Mouse (Mus musculus): ENCODE results near the gene Foxr1. TPM values are rescaled to one million over a fixed set of nuclear protein-coding genes. Genes with fewer than 3 reads are reported as not detected.
A peak's percentile ranks its signal among the peaks of the same experiment; 100 is the strongest.

Gene Foxr1
- total and polyA plus RNA-seq, 2 experiments from 2014 or later: not detected

DNA sequence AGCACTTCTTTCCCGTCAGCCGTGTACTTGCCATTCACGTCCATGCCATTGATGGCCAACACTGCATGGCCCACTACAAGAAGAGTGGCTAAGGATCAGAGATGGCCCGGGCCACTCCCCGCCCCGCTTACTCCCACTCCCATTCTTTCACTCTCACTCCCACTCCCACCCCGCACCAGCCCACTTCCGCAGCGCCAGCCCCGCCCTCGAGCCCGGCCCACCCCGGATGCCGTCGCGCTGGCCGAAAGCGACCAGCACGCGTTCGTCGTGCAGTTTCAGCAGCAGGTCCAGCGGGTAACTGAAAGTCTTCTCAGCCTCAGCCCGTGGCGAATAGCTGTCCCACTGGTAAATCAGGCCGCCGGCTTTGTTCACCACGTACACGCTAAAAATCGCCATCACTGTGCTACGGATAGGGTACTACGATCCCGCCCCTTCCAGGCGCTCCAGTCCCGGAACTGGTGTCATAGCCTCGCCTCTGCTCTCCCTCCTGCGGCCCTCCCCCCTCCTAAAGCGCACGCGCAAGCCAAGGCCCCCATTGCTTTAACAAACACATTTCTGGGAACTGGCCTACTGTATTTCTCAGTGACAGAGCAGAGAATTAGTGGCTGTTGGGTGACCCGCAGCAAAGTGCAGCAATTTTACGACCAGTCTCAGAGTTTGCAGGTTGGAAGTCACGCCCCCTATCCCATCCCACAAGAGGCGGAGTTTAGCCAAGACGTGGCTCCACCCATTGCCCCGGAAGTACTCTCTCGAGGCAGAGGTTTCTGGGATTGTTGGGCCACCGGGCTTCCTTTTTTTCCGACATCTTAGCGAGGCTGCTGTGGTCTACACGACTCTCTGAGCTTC, 33.8 kb downstream of the Foxr1 start, which contains the start of the genes Rps25 and Trappc4:
Rps25 (plus strand) TSS at position 234 of the 846 bp plus-strand sequence.
Trappc4 (minus strand) TSS at position 695 of the 846 bp plus-strand sequence.
- Histone ChIP-seq H3K9me3 (ENCODE audit: low read length) (no peaks in the 10 kb centered on the region), H3K4me2 (ENCODE audit: low read depth, low read length, poor library complexity, severe bottlenecking) (peak within 1 kb of the TSS; percentile 56), H3K27me3 (ENCODE audit: insufficient read depth, low read length) (no peaks in the 10 kb centered on the region), H3K36me3 (ENCODE audit: insufficient read depth, low read length) (peaks cover 42% of the 10 kb centered on the region), H3K9ac (replicated peaks; ENCODE audit: low read length, poor library complexity, severe bottlenecking) (peak within 1 kb of the TSS; percentile 81), H3K27ac (ENCODE audit: low read depth, low read length) (peak within 1 kb of the TSS; percentile 93), H3K4me1 (ENCODE audit: insufficient read depth, low read length) (no peaks in the 10 kb centered on the region), H3K4me3 (ENCODE audit: low read depth, low read length) (peak within 1 kb of the TSS; percentile 71)
- TF ChIP-seq CTCF (IDR thresholded peaks at IDR 0.05): peak; percentile 38
- peak; percentile 98 for DNase-seq (ENCODE audit: low spot score)
- under 1% methylated on average over 51 of the region's 51 CpGs for WGBS
- ATAC-seq (ENCODE audit: low FRiP score): peak; percentile 96

GRCm38 (mm10) chr9:44405011-44405410, 35.9 kb downstream of the Foxr1 start:
- H3K4me2 ChIP-seq (ENCODE audit: low read depth, low read length, poor library complexity, severe bottlenecking): no peak overlapping the region
- H3K9ac ChIP-seq (replicated peaks; ENCODE audit: low read length, poor library complexity, severe bottlenecking): no peak overlapping the region
- no peaks in the 10 kb centered on the region for H3K27me3 ChIP-seq (ENCODE audit: insufficient read depth, low read length)
- H3K27ac ChIP-seq (ENCODE audit: low read depth, low read length): no peak overlapping the region
- 95% methylated on average over 3 of the region's 3 CpGs for WGBS
- TF ChIP-seq CTCF (IDR thresholded peaks at IDR 0.05): no peak
- peaks cover 52% of the 10 kb centered on the region for H3K36me3 ChIP-seq (ENCODE audit: insufficient read depth, low read length)
- ATAC-seq (ENCODE audit: low FRiP score) (no peak), DNase-seq (ENCODE audit: low spot score) (no peak)
- no peaks in the 10 kb centered on the region for H3K4me1 ChIP-seq (ENCODE audit: insufficient read depth, low read length)
- H3K9me3 ChIP-seq (ENCODE audit: low read length): no peaks in the 10 kb centered on the region
- H3K4me3 ChIP-seq (ENCODE audit: low read depth, low read length): no peak overlapping the region

DNA sequence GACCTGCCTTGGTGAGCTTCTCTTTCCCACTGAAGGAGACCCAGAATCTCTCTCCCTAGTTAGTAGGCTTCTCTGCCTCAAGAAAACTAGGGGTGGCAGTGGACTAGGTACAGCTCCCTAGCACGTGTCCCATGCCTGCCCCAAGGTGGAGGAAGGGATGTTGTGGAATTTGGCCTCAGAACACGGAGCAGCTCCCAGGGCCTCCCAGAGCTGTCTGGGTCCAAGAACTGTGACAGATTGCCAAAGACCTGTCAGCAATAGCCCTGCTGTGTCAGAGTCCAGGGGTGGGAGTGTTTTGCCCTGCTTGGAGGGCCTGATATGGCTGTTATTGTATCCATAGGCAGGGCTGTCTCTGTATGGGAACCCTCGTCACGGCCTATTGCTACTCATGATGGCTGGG, 39.9 kb downstream of the Foxr1 start:
- 94% methylated on average over 4 of the region's 4 CpGs for WGBS
- H3K36me3 ChIP-seq (ENCODE audit: insufficient read depth, low read length): peaks cover 48% of the 10 kb centered on the region

DNA sequence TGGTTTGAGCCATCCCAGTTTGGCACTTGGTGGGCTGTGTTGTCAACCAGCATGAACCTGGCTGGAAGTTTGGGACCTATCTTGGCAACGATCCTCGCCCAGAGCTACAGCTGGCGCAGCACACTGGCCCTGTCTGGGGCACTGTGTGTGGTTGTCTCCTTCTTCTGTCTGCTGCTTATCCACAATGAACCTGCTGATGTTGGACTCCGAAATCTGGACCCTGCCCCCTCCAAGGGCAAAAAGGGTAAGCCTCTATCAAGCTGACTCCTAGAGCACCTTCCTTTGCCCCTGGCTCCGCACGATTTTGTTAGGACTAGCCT, 41.2 kb downstream of the Foxr1 start:
- H3K4me2 ChIP-seq (ENCODE audit: low read depth, low read length, poor library complexity, severe bottlenecking): no peak overlapping the region
- DNase-seq (ENCODE audit: low spot score): no peak
- H3K27ac ChIP-seq (ENCODE audit: low read depth, low read length): no peak overlapping the region
- no peak for ATAC-seq (ENCODE audit: low FRiP score)
- no peak overlapping the region for H3K9ac ChIP-seq (replicated peaks; ENCODE audit: low read length, poor library complexity, severe bottlenecking)
- no peak overlapping the region for H3K4me3 ChIP-seq (ENCODE audit: low read depth, low read length)
- H3K9me3 ChIP-seq (ENCODE audit: low read length): no peaks in the 10 kb centered on the region
- no peak for TF ChIP-seq CTCF (IDR thresholded peaks at IDR 0.05)
- WGBS: 93% methylated on average over 6 of the region's 6 CpGs
- peaks cover 43% of the 10 kb centered on the region for H3K36me3 ChIP-seq (ENCODE audit: insufficient read depth, low read length)
- no peaks in the 10 kb centered on the region for H3K27me3 ChIP-seq (ENCODE audit: insufficient read depth, low read length)
- peaks cover 5% of the 10 kb centered on the region; the same call in 1 of the 2 replicates for H3K4me1 ChIP-seq (ENCODE audit: insufficient read depth, low read length)

More for the DNA sequence above, 39.9 kb downstream of the Foxr1 start:
- TF ChIP-seq CTCF (IDR thresholded peaks at IDR 0.05): no peak
- no peak overlapping the region for H3K4me3 ChIP-seq (ENCODE audit: low read depth, low read length)
- H3K27ac ChIP-seq (ENCODE audit: low read depth, low read length): no peak overlapping the region
- DNase-seq (ENCODE audit: low spot score) (no peak), ATAC-seq (ENCODE audit: low FRiP score) (no peak)
- H3K9me3 ChIP-seq (ENCODE audit: low read length): no peaks in the 10 kb centered on the region
- 0 out of 2 replicates have a peak overlapping the region, but pooled peaks have one; percentile 13 for H3K9ac ChIP-seq (replicated peaks; ENCODE audit: low read length, poor library complexity, severe bottlenecking)
- no peaks in the 10 kb centered on the region for H3K27me3 ChIP-seq (ENCODE audit: insufficient read depth, low read length)
- peaks cover 5% of the 10 kb centered on the region; the same call in 1 of the 2 replicates for H3K4me1 ChIP-seq (ENCODE audit: insufficient read depth, low read length)
- H3K4me2 ChIP-seq (ENCODE audit: low read depth, low read length, poor library complexity, severe bottlenecking): no peak overlapping the region

GRCm38 (mm10) chr9:44399114-44399794, 41.7 kb downstream of the Foxr1 start:
- H3K27ac ChIP-seq (ENCODE audit: low read depth, low read length): no peak overlapping the region
- ATAC-seq (ENCODE audit: low FRiP score): no peak
- WGBS: 87% methylated on average over 13 of the region's 13 CpGs

More at GRCm38 (mm10) chr9:44399114-44399794, 41.7 kb downstream of the Foxr1 start:
- H3K9me3 ChIP-seq (ENCODE audit: low read length): no peaks in the 10 kb centered on the region
- H3K27me3 ChIP-seq (ENCODE audit: insufficient read depth, low read length): no peaks in the 10 kb centered on the region
- H3K9ac ChIP-seq (replicated peaks; ENCODE audit: low read length, poor library complexity, severe bottlenecking): 0 out of 2 replicates have a peak overlapping the region, but pooled peaks have one; percentile 8
- peaks cover 43% of the 10 kb centered on the region for H3K36me3 ChIP-seq (ENCODE audit: insufficient read depth, low read length)
- no peak for DNase-seq (ENCODE audit: low spot score)
- H3K4me2 ChIP-seq (ENCODE audit: low read depth, low read length, poor library complexity, severe bottlenecking): no peak overlapping the region
- peaks cover 5% of the 10 kb centered on the region; the same call in 1 of the 2 replicates for H3K4me1 ChIP-seq (ENCODE audit: insufficient read depth, low read length)
- no peak for TF ChIP-seq CTCF (IDR thresholded peaks at IDR 0.05)
- no peak overlapping the region for H3K4me3 ChIP-seq (ENCODE audit: low read depth, low read length)
